Mouse (Mus musculus) thymus, postnatal 36 days (tissue): ENCODE data around the gene Camk2b.
"Not testable (repeated sequence)": the region's sequence is repeated elsewhere in the genome, so short reads cannot be mapped to it uniquely, and the experiment has no call there.

Experiments
- DNase-seq, 2 experiments: peaks; one replicate each; pipeline ENCODE4 v3.0.0; 2022; ENCODE audit warnings: mixed read lengths in 2 of 2

The Camk2b gene

GRCm38 (mm10) chr11:5980561-5980960 lies 85.6 kb downstream of the Camk2b start:
- DNase-seq = no peak

GRCm38 (mm10) chr11:5980108-5980507 lies 86.1 kb downstream of the Camk2b start:
- no peak for DNase-seq

- no peak for DNase-seq
These were observed 87.1 kb downstream of the Camk2b start for GRCm38 (mm10) chr11:5979088-5979487.

- no peak for DNase-seq
These were observed 90.1 kb downstream of the Camk2b start for GRCm38 (mm10) chr11:5976106-5976505.

GRCm38 (mm10) chr11:5975068-5975467 lies 91.1 kb downstream of the Camk2b start:
- no peak for DNase-seq

GRCm38 (mm10) chr11:5974053-5974452 lies 92.1 kb downstream of the Camk2b start:
- no peak for DNase-seq

- no peak for DNase-seq
These were observed 93.0 kb downstream of the Camk2b start for GRCm38 (mm10) chr11:5973151-5973550.

- no peak for DNase-seq
These were observed 95.0 kb downstream of the Camk2b start for GRCm38 (mm10) chr11:5971202-5971601.

- DNase-seq = no peak
These were observed 97.9 kb downstream of the Camk2b start for GRCm38 (mm10) chr11:5968223-5968622.

- DNase-seq = no peak
These were observed 99.4 kb downstream of the Camk2b start for GRCm38 (mm10) chr11:5966751-5967150.

GRCm38 (mm10) chr11:5965865-5966264 lies 100.3 kb downstream of the Camk2b start:
- no peak for DNase-seq

- DNase-seq = no peak
These were observed 106.1 kb downstream of the Camk2b start for GRCm38 (mm10) chr11:5960051-5960450.

GRCm38 (mm10) chr11:5955546-5956276 lies 110.5 kb downstream of the Camk2b start, which contains the start of gene Ykt6:
TSS of gene Ykt6 (plus strand) at chr11:5955693.
- peak; percentile 91 to 94 for DNase-seq

GRCm38 (mm10) chr11:5954965-5955504 lies 111.1 kb downstream of the Camk2b start:
- no peak for DNase-seq

- DNase-seq = no peak
These were observed 111.7 kb downstream of the Camk2b start for GRCm38 (mm10) chr11:5954435-5954834.

- DNase-seq = no peak
These were observed 112.9 kb downstream of the Camk2b start for GRCm38 (mm10) chr11:5953130-5953765.

- DNase-seq = no peak
These were observed 113.7 kb downstream of the Camk2b start for GRCm38 (mm10) chr11:5952501-5952900.

- DNase-seq = no peak
These were observed 116.4 kb downstream of the Camk2b start, which contains the start of gene Gck for GRCm38 (mm10) chr11:5949586-5950352. TSS of gene Gck (minus strand) at chr11:5950081.

- DNase-seq = no peak
These were observed 117.5 kb downstream of the Camk2b start for GRCm38 (mm10) chr11:5948546-5949250.

GRCm38 (mm10) chr11:5947796-5948195 lies 118.4 kb downstream of the Camk2b start:
- DNase-seq = no peak

- no peak for DNase-seq
These were observed 121.1 kb downstream of the Camk2b start for GRCm38 (mm10) chr11:5945096-5945495.

GRCm38 (mm10) chr11:5942966-5943365 lies 123.2 kb downstream of the Camk2b start:
- no peak for DNase-seq

GRCm38 (mm10) chr11:5934531-5934930 lies 131.6 kb downstream of the Camk2b start:
- DNase-seq = not testable (repeated sequence)
